Mouse (Mus musculus): Measurements from ENCODE around the gene Dis3l2.

The Dis3l2 gene

GRCm38 (mm10) chr1:86703300-86703964, at the start of gene Dis3l2:
Gene Dis3l2, plus strand, starts transcription at chr1:86703808.
- DNase-seq (ENCODE audit: low spot score) = peak; percentile 76

GRCm38 (mm10) chr1:86657071-86657470, 46.5 kb upstream of the Dis3l2 start:
- no peak for DNase-seq (ENCODE audit: low spot score)

- no peak for DNase-seq (ENCODE audit: low spot score)
These were observed 38.5 kb upstream of the Dis3l2 start for GRCm38 (mm10) chr1:86665091-86665490.

- DNase-seq (ENCODE audit: low spot score) = no peak
These were observed 33.9 kb upstream of the Dis3l2 start for GRCm38 (mm10) chr1:86669552-86670273.

GRCm38 (mm10) chr1:86670279-86671038, 33.1 kb upstream of the Dis3l2 start, which contains the start of gene Nppc:
Gene Nppc, minus strand, starts transcription at chr1:86670571.
- DNase-seq (ENCODE audit: low spot score) = no peak

- no peak for DNase-seq (ENCODE audit: low spot score)
These were observed 29.2 kb upstream of the Dis3l2 start for GRCm38 (mm10) chr1:86674385-86674784.

GRCm38 (mm10) chr1:86675126-86675525, 28.5 kb upstream of the Dis3l2 start:
- DNase-seq (ENCODE audit: low spot score) = no peak

GRCm38 (mm10) chr1:86677624-86678023, 26.0 kb upstream of the Dis3l2 start:
- DNase-seq (ENCODE audit: low spot score) = no peak

- DNase-seq (ENCODE audit: low spot score) = no peak
These were observed 24.9 kb upstream of the Dis3l2 start for GRCm38 (mm10) chr1:86678667-86679066.

- no peak for DNase-seq (ENCODE audit: low spot score)
These were observed 16.4 kb upstream of the Dis3l2 start for GRCm38 (mm10) chr1:86687236-86687635.

GRCm38 (mm10) chr1:86691027-86691426, 12.6 kb upstream of the Dis3l2 start:
- no peak for DNase-seq (ENCODE audit: low spot score)

GRCm38 (mm10) chr1:86696948-86697347, 6.7 kb upstream of the Dis3l2 start:
- no peak for DNase-seq (ENCODE audit: low spot score)

GRCm38 (mm10) chr1:86698721-86699120, 4.9 kb upstream of the Dis3l2 start:
- no peak for DNase-seq (ENCODE audit: low spot score)

GRCm38 (mm10) chr1:86699346-86700136, 4.1 kb upstream of the Dis3l2 start:
- DNase-seq (ENCODE audit: low spot score) = no peak

- DNase-seq (ENCODE audit: low spot score) = no peak
These were observed 3.2 kb upstream of the Dis3l2 start for GRCm38 (mm10) chr1:86700367-86700766.

- no peak for DNase-seq (ENCODE audit: low spot score)
These were observed 338 bp downstream of the Dis3l2 start for GRCm38 (mm10) chr1:86703965-86704326.

GRCm38 (mm10) chr1:86705461-86705860, 1.9 kb downstream of the Dis3l2 start:
- DNase-seq (ENCODE audit: low spot score) = no peak

- no peak for DNase-seq (ENCODE audit: low spot score)
These were observed 5.9 kb downstream of the Dis3l2 start for GRCm38 (mm10) chr1:86709546-86709945.

GRCm38 (mm10) chr1:86712045-86712444, 8.4 kb downstream of the Dis3l2 start:
- DNase-seq (ENCODE audit: low spot score) = no peak

GRCm38 (mm10) chr1:86713054-86713453, 9.4 kb downstream of the Dis3l2 start:
- DNase-seq (ENCODE audit: low spot score) = no peak

- DNase-seq (ENCODE audit: low spot score) = no peak
These were observed 14.6 kb downstream of the Dis3l2 start for GRCm38 (mm10) chr1:86718190-86718589.

GRCm38 (mm10) chr1:86719391-86719790, 15.8 kb downstream of the Dis3l2 start:
- no peak for DNase-seq (ENCODE audit: low spot score)
